Mouse (Mus musculus): ENCODE measurements around the gene Dnaja4.
"Not testable (repeated sequence)": the region's sequence is repeated elsewhere in the genome, so short reads cannot be mapped to it uniquely, and the experiment has no call there.

Gene Dnaja4

GRCm38 (mm10) chr9:54698318-54699086 is at the start of gene Dnaja4:
Dnaja4 (plus strand) TSS chr9:54698873.
- DNase-seq, result no peak

GRCm38 (mm10) chr9:54649360-54649759 is 49.3 kb upstream of the Dnaja4 start:
- no peak for DNase-seq

GRCm38 (mm10) chr9:54652778-54653177 is 45.9 kb upstream of the Dnaja4 start:
- DNase-seq, result no peak

GRCm38 (mm10) chr9:54655846-54656245 is 42.8 kb upstream of the Dnaja4 start:
- DNase-seq, result no peak

DNA sequence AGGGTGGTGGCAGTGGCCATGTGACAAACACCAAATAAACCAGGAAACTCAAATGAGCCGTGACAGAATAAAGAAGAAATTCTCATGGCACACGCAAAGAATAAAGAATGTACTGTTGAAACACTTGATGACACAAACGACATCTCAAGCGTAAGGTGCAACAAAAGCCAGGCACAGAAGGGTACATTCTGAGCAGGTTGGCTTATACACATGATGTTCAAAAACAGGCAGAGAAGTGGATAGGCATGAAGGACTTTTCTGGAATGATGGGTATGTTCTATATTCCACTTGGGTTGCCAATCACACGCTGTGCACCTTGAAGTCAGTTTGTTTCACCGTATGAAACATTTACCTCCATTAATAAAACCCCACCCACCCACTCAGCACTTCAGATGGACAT is 42.3 kb upstream of the Dnaja4 start:
- DNase-seq, result peak; percentile 10

DNA sequence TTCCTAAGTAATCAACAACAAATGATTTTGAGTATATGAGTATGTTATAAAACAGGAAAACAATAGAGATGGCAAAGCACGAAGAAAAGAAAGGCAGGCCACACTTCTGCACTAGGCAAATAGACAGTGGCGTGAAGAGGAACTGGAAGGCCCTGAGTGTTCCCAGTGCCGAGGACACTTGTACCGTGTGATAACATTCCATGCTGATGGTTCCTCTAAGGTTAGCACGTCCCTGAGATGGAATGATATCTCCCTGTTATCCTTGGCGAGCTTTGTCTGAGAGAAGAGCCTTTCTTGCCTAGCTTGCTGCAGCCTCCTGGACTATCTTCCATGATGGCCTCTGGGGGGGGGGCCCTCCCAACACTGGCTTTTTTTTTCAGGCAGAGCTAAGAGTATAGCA is 39.9 kb upstream of the Dnaja4 start:
- DNase-seq, result no peak

DNA sequence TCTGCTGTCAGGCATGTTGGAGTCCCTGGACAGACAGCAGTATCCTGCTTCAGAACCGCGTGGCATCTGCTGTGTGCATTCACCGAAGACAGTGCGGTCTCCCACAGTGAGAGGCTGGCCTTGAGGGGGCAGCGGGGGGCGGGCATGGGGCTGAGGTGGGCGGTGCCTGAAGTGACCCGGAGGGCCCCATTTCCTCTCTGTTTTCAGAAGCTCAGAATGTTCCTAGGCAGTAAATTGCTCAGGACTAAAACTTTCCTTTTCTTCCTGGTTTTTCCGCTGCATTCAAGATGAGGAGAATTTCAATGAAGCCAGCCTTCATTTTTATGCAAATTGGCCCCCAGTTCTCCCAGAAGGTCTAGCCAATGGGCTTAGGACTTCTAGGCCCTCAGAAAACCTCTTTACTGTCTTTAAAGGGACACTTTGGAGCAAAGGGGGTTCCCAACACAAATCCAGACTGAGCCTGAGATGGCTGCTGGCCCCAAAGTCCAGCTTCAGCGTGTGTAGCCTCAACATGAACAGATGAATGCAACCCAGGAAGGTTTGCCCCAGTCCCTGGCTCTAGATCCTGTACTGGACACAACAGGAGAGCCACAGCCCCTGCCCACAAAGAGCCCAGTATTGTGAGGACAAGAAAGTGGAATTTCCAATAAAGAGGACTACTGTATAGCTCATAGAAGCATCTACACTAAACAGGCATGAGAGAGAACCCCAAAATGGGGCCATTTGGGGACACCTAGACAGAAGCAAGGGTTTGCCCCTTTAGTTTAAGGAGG is 36.9 kb upstream of the Dnaja4 start, which contains the start of gene Acsbg1:
Acsbg1 (minus strand) TSS at position 266 of the 773 bp plus-strand sequence.
- no peak for DNase-seq

DNA sequence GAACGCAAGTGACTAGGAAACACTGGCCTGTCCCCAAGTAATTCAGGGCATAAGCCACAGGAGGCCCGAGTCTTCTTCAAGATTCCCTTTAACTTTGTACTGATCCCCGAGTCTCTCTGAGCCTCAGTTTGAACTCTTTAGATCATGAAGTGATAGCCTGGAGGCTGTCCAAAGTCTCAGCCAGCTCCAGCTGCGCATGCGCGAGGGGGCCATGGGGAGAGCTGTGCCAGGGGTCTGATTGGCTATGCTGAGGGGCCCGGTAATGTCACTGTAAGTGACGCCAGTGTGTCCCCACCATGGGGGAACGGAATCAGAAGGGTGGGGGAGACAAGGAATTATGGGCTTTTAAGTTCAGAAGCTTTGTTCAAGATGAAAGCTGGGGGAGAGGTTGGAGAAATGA is 34.3 kb upstream of the Dnaja4 start:
- DNase-seq, result no peak

GRCm38 (mm10) chr9:54666116-54666515 is 32.6 kb upstream of the Dnaja4 start:
- no peak for DNase-seq

- DNase-seq, result no peak
Measured at GRCm38 (mm10) chr9:54668455-54668854, 30.2 kb upstream of the Dnaja4 start.

DNA sequence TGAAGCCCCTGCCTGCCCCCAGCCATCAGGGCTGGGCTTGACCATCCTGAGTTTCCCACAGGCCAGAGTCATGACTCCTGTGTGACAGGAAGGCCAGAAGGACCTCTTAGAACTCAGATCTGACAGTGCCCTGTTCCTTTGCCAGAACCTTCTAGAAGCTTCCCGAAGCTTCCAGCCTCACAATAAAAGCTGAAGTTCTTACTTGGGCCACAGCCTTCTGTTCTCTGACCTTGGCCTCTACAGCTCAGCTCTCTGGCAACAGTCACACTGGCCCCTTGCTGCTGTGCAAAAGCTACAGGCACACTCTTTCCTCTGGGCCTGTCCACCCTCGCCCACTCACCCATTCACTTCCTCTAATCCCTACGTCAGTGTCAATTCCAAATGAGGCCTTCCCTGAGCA is 26.7 kb upstream of the Dnaja4 start:
- no peak for DNase-seq

GRCm38 (mm10) chr9:54673887-54674286 is 24.8 kb upstream of the Dnaja4 start:
- DNase-seq, result peak; percentile 60

- DNase-seq, result peak; percentile 77
Measured at GRCm38 (mm10) chr9:54676531-54676986, 22.1 kb upstream of the Dnaja4 start.

GRCm38 (mm10) chr9:54682846-54683245 is 15.8 kb upstream of the Dnaja4 start:
- no peak for DNase-seq

DNA sequence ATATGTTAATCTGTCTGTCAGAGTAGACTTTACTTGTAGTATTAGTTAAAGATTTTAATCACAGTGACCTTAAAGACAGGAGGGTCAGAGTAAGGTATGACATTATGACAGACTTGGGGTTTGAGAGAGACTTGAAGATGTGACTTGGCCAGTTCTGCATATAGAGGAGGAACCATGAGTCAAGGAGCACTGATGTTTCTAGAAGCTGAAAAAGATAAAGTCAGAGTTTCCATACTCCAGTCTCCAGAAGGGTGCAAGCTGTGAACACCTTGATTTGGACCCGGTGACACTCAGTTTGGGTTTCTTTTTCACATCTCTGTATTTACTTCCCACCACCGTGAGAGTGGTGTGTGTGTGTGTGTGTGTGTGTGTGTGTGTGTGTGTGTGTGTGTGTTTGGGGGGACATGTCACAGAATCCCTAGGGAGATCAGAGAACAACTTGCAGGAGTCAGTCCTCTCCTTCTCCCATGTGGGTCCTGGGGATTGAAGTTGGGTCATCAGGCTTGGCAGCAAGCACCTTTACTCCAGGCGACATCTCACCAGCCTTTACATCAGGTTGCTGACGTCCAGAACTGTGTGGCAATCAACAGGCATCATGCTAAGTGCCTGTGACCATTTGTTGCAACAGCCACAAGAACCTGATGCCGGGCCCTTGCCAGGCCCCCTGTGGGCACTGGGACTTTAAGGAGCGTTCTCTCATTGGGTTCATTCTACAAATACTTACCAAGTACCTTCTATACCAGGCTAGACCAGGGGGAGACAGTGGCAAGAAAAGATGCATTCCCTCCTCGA is 14.7 kb upstream of the Dnaja4 start:
- no peak for DNase-seq

GRCm38 (mm10) chr9:54687246-54688236 is 11.1 kb upstream of the Dnaja4 start:
- no peak for DNase-seq

- DNase-seq, result no peak
Measured at GRCm38 (mm10) chr9:54689446-54689845, 9.2 kb upstream of the Dnaja4 start.

DNA sequence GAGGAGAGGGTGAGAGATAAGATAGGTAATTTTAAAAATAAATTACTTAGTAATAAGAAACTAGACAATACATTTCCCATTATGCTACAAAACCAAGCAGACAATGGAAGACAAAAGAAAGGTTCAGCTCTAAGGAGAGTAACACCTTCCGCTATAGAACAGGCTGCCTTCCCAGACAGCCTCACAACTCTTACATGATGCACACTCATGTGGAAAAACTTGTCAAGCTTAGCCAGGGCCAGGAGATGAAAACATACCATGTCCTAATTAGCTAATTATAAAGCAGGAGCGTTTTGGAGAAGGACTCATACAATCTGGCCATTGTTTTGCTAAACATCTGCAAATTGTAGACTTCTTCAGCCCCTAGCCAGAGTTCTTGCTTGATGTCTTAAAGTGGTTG is 8.0 kb upstream of the Dnaja4 start:
- not testable (repeated sequence) for DNase-seq

- peak; percentile 19 for DNase-seq
Measured at GRCm38 (mm10) chr9:54691241-54691805, 7.3 kb upstream of the Dnaja4 start.

- no peak for DNase-seq
Measured at GRCm38 (mm10) chr9:54699087-54699344, 343 bp downstream of the Dnaja4 start.

GRCm38 (mm10) chr9:54699345-54700173 is 886 bp downstream of the Dnaja4 start:
- peak; percentile 83 for DNase-seq
